Mouse (Mus musculus) adrenal gland, postnatal 14 days (tissue): ENCODE measurements around the gene Ksr2. TPM values are rescaled to one million over a fixed set of nuclear protein-coding genes. Genes with fewer than 3 reads are reported as not detected.
"Not testable (repeated sequence)": the region's sequence is repeated elsewhere in the genome, so short reads cannot be mapped to it uniquely, and the experiment has no call there.

Experiments used
- DNase-seq: peaks from one replicate; pipeline ENCODE4 v3.0.0; 2021; ENCODE audit warnings: mixed read lengths
- total RNA-seq: library from RNA; stranded (reverse); gene quantifications from 2 replicates; pipeline ENCODE4 v1.2.3, GENCODE M21; 2021

The Ksr2 gene
- total RNA-seq, 1 experiment from 2014 or later, result 5.2 TPM

DNA sequence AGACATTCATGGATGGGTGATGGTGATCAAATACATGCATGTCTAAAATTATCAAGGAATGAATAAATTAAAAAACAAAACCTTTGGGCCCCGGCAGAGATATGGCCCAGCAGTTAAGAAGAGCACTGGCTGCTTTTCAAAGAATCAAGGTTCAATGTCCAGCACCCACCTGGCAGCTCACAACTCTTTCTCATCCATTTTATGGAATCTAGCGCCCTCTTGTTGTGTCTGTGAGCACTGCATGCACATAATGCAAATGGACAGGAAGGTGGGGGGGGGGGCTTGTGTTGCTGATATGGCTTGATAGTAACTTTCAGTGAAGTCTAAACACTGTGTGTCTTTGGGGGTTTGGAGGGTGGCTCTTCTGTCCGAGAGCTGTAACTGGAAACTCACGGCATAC lies 5.6 kb upstream of the Ksr2 start:
- DNase-seq, result peak; percentile 34

DNA sequence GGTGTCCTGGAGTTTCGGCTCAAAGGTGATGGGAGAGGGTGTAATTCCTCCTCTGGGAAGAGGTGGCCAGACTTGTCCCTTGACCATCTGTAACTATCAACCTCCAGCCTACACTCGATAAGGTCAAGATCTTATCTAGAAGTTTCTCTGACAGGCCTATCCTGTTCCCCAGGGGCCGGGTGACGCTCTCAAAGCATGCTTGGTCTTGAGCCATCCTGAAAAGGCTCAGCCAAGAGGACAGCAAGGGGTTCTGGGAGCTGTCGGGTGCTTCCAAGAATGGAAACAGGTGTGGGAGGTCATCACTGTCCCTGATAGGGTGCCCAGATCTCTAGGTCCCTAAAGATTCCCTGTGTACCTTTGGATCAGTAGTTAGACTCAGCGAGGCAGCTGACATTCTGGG lies 4.4 kb upstream of the Ksr2 start:
- DNase-seq, result no peak

GRCm38 (mm10) chr5:117414611-117415010 lies 811 bp downstream of the Ksr2 start:
- no peak for DNase-seq

DNA sequence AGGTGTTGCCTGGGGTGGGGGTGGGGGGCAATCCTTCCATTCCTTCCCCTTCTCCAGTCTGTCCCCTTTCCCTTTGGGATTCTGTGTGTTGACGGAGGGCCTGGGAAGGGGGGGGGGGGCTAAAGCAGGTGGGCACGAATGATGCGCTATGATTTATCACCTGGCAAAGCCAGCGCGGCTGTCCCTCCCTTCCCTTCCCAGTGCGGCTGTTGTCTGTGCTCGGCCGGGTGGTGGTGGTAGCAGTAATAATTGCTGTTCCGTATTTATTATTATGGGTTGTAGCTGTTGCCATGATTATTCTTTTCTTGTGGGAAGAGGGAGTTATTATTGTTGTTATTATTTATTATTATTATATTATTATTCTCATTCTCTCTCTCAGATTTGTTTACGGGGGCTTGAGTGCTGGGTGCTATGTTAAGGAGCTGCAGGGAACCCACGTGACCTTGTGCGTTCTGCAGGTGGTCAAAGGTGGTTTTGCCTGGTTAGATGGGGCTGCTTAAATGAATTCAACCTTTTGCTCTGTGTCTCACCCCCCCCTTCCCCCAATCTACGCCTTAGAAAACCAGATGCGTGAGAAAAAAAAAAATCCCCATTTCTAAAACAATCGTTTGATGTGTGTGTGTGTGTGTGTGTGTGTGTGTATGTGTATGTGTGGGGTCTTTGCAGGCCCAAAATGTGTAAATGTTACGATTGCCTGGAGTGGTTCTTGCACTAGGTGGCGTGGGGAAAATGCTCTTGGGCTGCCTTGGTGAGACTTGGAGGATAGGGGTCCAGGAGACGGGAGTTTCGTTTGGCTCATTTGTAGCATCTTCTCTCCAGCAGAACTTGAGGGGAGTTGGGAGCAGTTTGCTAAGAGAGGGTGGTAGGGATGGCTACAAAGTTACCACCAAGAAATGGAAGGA lies 1.5 kb downstream of the Ksr2 start:
- no peak for DNase-seq

DNA sequence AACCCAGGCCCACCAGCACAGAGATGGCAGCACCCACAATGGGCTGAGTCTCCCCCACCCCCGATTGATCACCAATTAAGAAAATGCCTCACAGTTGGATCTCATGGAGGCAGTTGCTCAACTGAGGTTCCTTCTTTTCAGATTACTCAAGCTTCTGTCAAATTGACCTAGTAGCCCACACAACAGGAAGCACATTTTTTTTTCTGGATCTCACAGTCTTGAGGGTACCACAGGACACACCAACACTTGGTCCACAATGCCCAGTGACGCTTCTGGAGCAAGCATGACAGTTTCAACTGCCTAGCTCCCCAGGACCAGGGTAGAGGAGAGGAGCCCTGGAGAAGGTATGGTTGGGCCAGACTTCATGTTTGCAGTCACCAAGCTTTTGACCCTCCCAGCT lies 3.6 kb downstream of the Ksr2 start:
- DNase-seq, result no peak

GRCm38 (mm10) chr5:117433501-117433900 lies 19.7 kb downstream of the Ksr2 start:
- not testable (repeated sequence) for DNase-seq

- no peak for DNase-seq
These were observed 26.5 kb downstream of the Ksr2 start for GRCm38 (mm10) chr5:117440261-117440660.

- DNase-seq, result peak; percentile 24
These were observed 27.5 kb downstream of the Ksr2 start for GRCm38 (mm10) chr5:117441242-117441842.

DNA sequence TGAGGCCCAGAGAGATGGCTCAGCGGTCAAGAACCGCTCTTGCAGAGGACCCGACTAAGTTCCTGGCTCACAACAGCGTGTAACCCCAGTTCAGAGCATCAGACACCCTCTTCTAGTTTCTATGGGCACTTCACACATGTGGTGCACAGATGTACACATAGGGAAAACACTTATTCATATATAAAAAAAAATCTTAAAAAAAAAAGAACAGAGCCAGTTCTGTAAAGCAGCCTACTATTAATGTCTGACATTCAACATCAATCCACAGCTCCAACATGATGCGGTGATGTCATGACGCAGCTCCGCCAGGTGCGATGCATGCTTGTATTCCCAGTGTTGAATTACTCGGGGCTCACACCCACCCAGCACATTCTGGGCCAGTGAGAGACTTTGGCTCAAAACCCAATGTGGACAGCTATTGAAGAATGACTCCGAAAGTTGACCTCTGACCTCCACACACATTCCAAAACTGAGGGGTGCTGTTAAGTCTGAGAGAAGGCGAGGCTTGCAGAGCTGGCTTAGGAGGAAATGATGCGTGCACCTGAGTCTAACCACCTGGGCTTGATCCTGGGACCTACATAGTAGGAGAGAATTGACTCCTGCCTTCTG lies 28.5 kb downstream of the Ksr2 start:
- DNase-seq, result no peak

DNA sequence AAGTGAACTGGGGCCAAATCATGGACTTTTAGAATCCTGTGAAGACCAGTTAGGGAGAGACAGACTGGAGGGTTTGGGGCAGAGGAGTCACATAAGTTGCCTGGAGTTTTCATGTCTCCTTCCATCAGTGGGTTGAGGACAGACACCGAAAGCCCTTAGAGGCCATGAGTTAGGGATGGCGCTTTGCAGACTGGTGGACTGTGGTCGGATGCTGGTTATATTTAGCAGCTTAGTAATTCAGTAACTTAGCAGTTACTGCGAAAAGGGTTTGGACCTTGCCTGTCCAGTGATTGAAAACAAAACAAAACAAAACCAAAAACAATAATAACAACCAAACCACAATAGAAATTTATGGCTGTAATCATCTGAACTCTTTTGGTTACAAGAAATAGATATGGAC lies 29.3 kb downstream of the Ksr2 start:
- no peak for DNase-seq

DNA sequence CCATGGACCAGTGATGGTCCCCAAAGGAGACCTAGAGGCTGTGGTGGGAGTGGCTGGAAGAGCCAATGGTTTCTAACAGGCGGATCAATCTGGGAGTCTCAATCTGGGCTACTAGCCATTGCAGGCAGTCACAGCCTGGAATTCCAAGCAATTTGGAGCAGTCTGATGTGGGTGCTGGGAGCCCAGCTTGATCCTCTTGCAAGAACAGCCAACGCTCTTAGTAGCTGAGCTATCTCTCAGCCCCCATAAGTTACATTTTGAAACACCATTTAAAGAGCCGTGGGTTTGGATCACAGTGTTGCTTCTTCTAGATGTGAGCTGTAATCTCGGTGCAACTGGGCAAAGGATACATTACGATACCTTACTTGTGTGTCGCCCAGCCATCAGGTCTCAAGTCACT lies 30.1 kb downstream of the Ksr2 start:
- DNase-seq, result no peak

GRCm38 (mm10) chr5:117447698-117448097 lies 33.9 kb downstream of the Ksr2 start:
- no peak for DNase-seq

DNA sequence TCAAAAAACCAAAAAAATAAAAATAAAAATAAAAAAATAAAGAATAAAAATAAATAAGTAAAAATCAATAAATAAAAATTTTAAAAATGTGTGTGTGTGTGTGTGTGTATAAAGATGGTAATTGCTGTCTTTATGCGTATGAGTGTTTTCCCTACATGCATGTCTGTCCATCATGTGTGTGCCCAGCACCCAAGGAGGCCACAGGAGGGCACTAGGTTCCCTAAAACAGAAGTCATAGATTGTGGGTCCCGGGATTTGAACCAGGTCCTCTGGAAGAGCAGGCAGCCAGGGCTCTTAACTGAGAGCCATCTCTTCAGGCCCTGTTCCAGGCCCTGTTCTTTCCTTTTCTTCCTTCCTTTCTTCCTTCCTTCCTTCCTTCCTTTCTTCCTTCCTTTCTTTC lies 38.2 kb downstream of the Ksr2 start:
- no peak for DNase-seq

DNA sequence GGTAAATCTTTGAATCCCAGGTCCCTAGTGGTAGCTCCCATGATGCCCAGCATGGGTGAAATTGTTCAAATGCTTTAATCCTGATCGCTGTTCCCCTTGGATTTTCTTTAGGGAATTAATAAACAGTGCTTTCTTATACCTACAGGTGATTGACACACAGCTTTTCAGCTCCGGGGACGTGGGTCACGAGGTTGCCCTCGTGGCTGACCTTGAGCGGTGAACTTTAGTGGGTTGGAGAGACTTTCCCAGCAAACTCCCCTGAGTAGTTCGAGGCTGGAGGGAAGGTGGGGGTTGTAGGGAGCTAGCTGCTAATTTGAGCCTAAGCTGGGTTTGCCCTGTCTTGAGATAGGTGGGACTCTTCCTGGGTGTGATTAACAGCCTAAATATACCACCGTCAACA lies 41.7 kb downstream of the Ksr2 start:
- DNase-seq, result no peak

GRCm38 (mm10) chr5:117457121-117457520 lies 43.3 kb downstream of the Ksr2 start:
- no peak for DNase-seq

- no peak for DNase-seq
These were observed 43.8 kb downstream of the Ksr2 start for GRCm38 (mm10) chr5:117457583-117457982.

DNA sequence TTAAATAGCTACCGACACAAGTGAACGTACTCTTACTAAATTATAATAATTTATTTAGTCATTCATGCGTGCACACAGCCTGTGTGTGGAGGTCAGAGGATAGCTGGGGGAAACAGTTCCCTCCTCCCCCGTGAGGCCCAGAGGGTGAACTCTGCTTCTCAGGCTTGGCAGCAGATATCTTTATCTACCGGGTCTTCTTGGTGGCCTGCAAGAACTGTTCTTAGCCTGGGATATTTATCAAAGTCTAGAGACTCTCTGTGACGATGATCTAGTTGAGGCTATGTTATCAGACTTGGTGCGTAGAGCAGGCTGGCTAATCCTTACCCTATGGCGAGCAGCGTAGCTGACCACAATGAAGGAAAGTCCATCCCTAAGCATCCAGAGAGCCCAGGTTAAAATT lies 45.1 kb downstream of the Ksr2 start:
- no peak for DNase-seq

DNA sequence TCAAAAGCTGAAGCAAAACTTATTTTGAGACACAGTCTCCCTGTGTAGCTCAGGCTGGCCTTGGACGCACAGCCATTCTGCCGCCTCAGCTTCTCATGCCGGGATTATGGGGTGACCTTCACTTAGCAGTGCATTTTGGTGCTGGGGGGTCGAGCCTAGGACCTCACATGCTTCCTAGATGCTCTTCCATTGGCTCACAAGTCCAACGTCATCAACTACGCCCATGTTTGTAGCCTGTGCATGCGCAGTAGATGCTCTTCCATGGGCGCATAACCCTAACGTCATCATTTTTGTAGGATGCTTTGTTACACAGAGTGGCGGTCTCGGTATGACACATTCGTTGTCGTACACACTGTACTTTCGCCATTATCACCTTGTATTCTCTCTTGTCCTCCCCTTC lies 46.5 kb downstream of the Ksr2 start:
- DNase-seq, result no peak

DNA sequence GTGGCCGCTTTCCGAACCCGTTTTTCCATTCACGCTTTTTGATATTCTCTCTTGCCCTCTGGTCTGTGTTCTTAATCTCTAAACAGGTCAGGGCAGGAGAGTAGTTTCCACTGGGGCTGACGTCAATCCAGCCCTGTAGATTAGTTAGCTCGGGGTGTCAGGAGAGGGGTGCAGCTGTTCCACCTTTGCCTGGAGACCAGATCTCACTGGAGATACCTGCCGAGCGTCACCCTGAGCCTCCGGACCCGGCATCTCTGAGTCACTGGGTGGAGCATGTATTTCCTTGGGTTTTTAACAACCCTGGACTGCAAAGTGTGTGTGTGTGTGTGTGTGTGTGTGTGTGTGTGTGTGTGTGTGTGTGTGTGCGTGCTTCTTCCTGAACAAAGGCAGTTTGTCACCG lies 53.3 kb downstream of the Ksr2 start:
- DNase-seq, result peak; percentile 28

- DNase-seq, result no peak
These were observed 55.2 kb downstream of the Ksr2 start for GRCm38 (mm10) chr5:117468961-117469360.

DNA sequence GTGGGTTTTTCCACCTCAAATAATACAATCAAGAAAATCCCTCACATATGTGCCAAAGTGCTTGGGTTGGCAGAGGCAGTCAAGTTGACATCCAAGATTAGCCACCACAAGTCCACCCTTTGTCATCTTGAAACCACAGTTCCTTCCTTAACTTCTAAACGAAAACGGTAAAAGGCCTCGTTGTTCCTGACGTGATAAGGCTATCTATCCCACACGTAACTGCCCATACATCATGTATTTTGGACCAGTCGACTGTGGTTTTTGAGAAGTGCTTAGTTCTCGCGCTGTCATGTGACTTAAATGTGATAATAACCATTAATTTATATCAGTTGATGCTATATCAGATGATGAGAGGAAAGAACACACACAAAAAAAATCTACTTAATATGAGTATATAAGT lies 55.8 kb downstream of the Ksr2 start:
- DNase-seq, result no peak

- no peak for DNase-seq
These were observed 67.4 kb downstream of the Ksr2 start for GRCm38 (mm10) chr5:117481162-117481561.

DNA sequence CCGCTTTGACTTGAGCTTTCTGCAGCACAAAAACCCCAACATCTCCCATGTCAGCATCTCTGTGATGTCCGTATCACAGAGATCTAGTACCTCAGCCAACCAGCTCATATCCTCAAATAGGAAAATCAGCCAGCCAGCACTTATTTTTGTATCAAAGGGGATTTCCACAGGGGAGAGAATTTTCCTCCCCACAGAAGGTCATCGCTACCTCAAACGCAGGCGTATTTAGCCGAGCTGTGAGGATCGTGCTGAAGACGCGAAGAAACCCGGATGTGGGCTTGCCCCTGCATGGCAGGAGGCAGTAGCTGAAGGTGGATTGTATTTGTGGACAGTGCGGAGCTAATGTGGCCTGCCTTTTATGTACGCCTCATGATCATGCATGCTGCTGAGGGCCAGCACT lies 67.8 kb downstream of the Ksr2 start:
- DNase-seq, result no peak

DNA sequence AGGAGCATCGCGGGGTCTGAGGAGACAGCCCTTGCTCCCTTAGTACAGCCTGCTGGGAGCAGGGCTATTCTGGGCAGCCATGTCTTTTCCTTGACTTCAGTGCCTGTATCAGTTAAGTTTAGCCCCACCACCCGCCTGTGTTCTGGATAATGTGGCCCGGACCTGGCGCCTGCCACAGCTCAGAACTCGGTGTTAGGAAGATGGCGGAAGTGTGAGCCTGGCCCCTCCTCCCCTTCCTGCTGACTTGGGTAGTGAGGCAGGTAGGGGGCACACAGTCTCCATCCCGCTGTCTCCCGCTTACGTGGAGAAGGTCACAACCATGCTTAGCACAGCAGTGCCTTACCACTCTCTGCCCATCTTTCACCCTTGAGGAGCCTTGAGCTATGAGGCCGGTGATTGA lies 68.2 kb downstream of the Ksr2 start:
- DNase-seq, result no peak
